Mouse (Mus musculus) embryonic facial prominence, embryonic 14.5 days (tissue): ENCODE data around the gene Ak2. TPM values are rescaled to one million over a fixed set of nuclear protein-coding genes. Genes with fewer than 3 reads are reported as not detected.
A peak's percentile ranks its signal among the peaks of the same experiment; 100 is the strongest.

ENCODE experiments used
- ATAC-seq: fragments of 200-750 bp; cut with Nextera tagmentation; 2 replicates; pipeline ENCODE4 v1.8.0; 2017; ENCODE audit warnings: low read depth, moderate number of reproducible peaks, moderate TSS enrichment
- DNase-seq: peaks from one replicate; pipeline ENCODE4 v3.0.0-alpha.2; 2015; ENCODE audit warnings: low spot score
- H3K27ac ChIP-seq: fragments of 300-500 bp; sonication (generic); replicated peaks from 2 replicates; pipeline ENCODE4 v1.5.1; 2014; ENCODE audit warnings: low read depth, mild to moderate bottlenecking, low read length, moderate library complexity
- H3K27me3 ChIP-seq: fragments of 300-500 bp; sonication (generic); replicated peaks from 2 replicates; pipeline ENCODE4 v1.6.1; 2014; ENCODE audit warnings: low read length; ENCODE audit not compliant: control insufficient read depth, insufficient read depth
- H3K36me3 ChIP-seq: fragments of 300-500 bp; sonication (generic); 2 replicates; pipeline ENCODE4 v1.6.1; 2014; ENCODE audit warnings: low read length, mixed read lengths; ENCODE audit not compliant: control insufficient read depth, insufficient read depth
- H3K4me1 ChIP-seq: fragments of 300-500 bp; sonication (generic); 2 replicates; pipeline ENCODE4 v1.6.1; 2014; ENCODE audit warnings: antibody characterized with exemption, low read length; ENCODE audit not compliant: control insufficient read depth, insufficient read depth
- H3K4me2 ChIP-seq: fragments of 300-500 bp; sonication (generic); 2 replicates; pipeline ENCODE4 v1.6.1; 2014; ENCODE audit warnings: low read depth, mild to moderate bottlenecking, low read length, moderate library complexity, mixed read lengths
- H3K4me3 ChIP-seq: fragments of 300-500 bp; sonication (generic); 2 replicates; pipeline ENCODE4 v1.5.1; 2014; ENCODE audit warnings: low read depth, mild to moderate bottlenecking, low read length
- H3K9ac ChIP-seq: fragments of 300-500 bp; sonication (generic); 2 replicates; pipeline ENCODE4 v1.6.1; 2014; ENCODE audit warnings: low read depth, mild to moderate bottlenecking, low read length, moderate library complexity, mixed read lengths
- H3K9me3 ChIP-seq: fragments of 300-500 bp; sonication (generic); 2 replicates; pipeline ENCODE4 v1.6.1; 2016; ENCODE audit warnings: low read length; ENCODE audit not compliant: control insufficient read depth
- WGBS: fragments of 180-500 bp; shearing (Covaris S2); extraction: QIAGEN DNeasy Blood & Tissue Kit; methylation state at CpG from one replicate; pipeline ENCODE4 v1.1.7; 2014; 5-methylcytosine and 5-hydroxymethylcytosine counted together
- polyA plus RNA-seq: library from polyadenylated mRNA; unstranded; fragments of >200 nt; fragmentation: Nextera tagmentation; extraction: Ambion mirVana; gene quantifications from 2 replicates; pipeline ENCODE4 v1.2.1, GENCODE M21; 2014

Ak2 gene
- polyA plus RNA-seq, 1 experiment from 2014 or later: 142 TPM

- H3K36me3 ChIP-seq: no peaks in the 10 kb centered on the region
- no peak for DNase-seq
These were observed 29.7 kb downstream of the Ak2 start for GRCm38 (mm10) chr4:129021426-129021825.

GRCm38 (mm10) chr4:129021886-129022285 lies 30.1 kb downstream of the Ak2 start:
- Histone ChIP-seq H3K4me3 (no peak overlapping the region), H3K4me1 (no peaks in the 10 kb centered on the region; the same call in 1 of the 2 replicates), H3K9ac (no peak overlapping the region), H3K36me3 (no peaks in the 10 kb centered on the region), H3K27ac (no peak overlapping the region), H3K27me3 (no peaks in the 10 kb centered on the region), H3K4me2 (no peak overlapping the region), H3K9me3 (no peaks in the 10 kb centered on the region)
- WGBS: 84% methylated on average over 4 of the region's 4 CpGs
- no peak for ATAC-seq
- DNase-seq: no peak

More at GRCm38 (mm10) chr4:129021426-129021825, 29.7 kb downstream of the Ak2 start:
- Histone ChIP-seq H3K4me2 (no peak overlapping the region), H3K9me3 (no peaks in the 10 kb centered on the region), H3K27ac (no peak overlapping the region), H3K9ac (no peak overlapping the region), H3K4me3 (no peak overlapping the region), H3K4me1 (peaks cover 1% of the 10 kb centered on the region; the same call in 1 of the 2 replicates), H3K27me3 (no peaks in the 10 kb centered on the region)
- no peak for ATAC-seq
- 86% methylated on average over 3 of the region's 3 CpGs for WGBS

GRCm38 (mm10) chr4:129023884-129024283 lies 32.1 kb downstream of the Ak2 start:
- no peaks in the 10 kb centered on the region for H3K27me3 ChIP-seq
- 80% methylated on average over 6 of the region's 6 CpGs for WGBS
- ATAC-seq: no peak
- no peaks in the 10 kb centered on the region for H3K36me3 ChIP-seq
- H3K4me3 ChIP-seq: no peak overlapping the region
- no peak overlapping the region for H3K9ac ChIP-seq
- H3K27ac ChIP-seq: no peak overlapping the region
- DNase-seq: no peak
- H3K4me2 ChIP-seq: no peak overlapping the region
- no peaks in the 10 kb centered on the region; the same call in 1 of the 2 replicates for H3K4me1 ChIP-seq
- H3K9me3 ChIP-seq: no peaks in the 10 kb centered on the region

DNA sequence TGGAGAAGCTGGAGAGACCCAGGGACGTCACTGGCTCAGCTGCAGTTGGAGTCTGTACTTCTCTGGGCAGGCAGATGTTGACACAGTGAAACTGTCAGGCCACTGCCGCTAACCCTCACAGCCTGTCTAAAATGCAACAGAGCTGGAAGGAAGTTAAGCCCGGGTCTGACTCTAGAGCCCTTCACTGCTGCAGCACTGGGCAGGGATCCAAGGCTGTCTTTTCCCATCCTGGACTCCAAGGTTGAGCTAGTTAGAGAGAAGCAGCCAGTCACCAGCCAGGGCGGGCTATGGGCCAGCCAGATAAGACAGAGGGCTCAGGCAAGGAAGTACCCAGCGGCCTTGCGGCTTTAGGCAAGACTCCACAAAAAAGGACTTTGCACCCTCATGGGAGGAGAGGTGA lies 33.0 kb downstream of the Ak2 start:
- no peaks in the 10 kb centered on the region for H3K27me3 ChIP-seq
- H3K9me3 ChIP-seq: no peaks in the 10 kb centered on the region
- H3K27ac ChIP-seq: no peak overlapping the region
- no peaks in the 10 kb centered on the region for H3K36me3 ChIP-seq
- H3K4me2 ChIP-seq: no peak overlapping the region
- DNase-seq (peak; percentile 70), ATAC-seq (no peak)
- WGBS: 64% methylated on average over 6 of the region's 6 CpGs
- H3K4me1 ChIP-seq: no peaks in the 10 kb centered on the region; the same call in 1 of the 2 replicates
- H3K9ac ChIP-seq: no peak overlapping the region
- no peak overlapping the region for H3K4me3 ChIP-seq

GRCm38 (mm10) chr4:129025707-129026106 lies 33.9 kb downstream of the Ak2 start:
- 95% methylated on average over 3 of the region's 3 CpGs for WGBS
- no peaks in the 10 kb centered on the region for H3K36me3 ChIP-seq
- H3K9me3 ChIP-seq: no peaks in the 10 kb centered on the region
- no peak overlapping the region for H3K9ac ChIP-seq
- no peak for ATAC-seq
- H3K4me1 ChIP-seq: no peaks in the 10 kb centered on the region
- no peak overlapping the region for H3K4me3 ChIP-seq
- no peak overlapping the region for H3K4me2 ChIP-seq
- no peak overlapping the region for H3K27ac ChIP-seq
- no peak for DNase-seq
- H3K27me3 ChIP-seq: no peaks in the 10 kb centered on the region

- Histone ChIP-seq H3K27ac (no peak overlapping the region), H3K27me3 (no peaks in the 10 kb centered on the region), H3K4me1 (peaks cover 30% of the 10 kb centered on the region), H3K9ac (no peak overlapping the region), H3K36me3 (no peaks in the 10 kb centered on the region), H3K9me3 (no peaks in the 10 kb centered on the region), H3K4me3 (no peak overlapping the region), H3K4me2 (no peak overlapping the region)
- no peak for DNase-seq
- 84% methylated on average over 4 of the region's 4 CpGs for WGBS
- ATAC-seq: no peak
These were observed 39.0 kb downstream of the Ak2 start for GRCm38 (mm10) chr4:129030746-129031145.

GRCm38 (mm10) chr4:129031408-129031965 lies 39.7 kb downstream of the Ak2 start:
- no peak for DNase-seq
- Histone ChIP-seq H3K36me3 (no peaks in the 10 kb centered on the region), H3K4me1 (peaks cover 30% of the 10 kb centered on the region), H3K4me3 (no peak overlapping the region), H3K9ac (no peak overlapping the region), H3K9me3 (no peaks in the 10 kb centered on the region), H3K4me2 (no peak overlapping the region), H3K27me3 (no peaks in the 10 kb centered on the region), H3K27ac (no peak overlapping the region)
- 80% methylated on average over 8 of the region's 8 CpGs for WGBS
- no peak for ATAC-seq

- DNase-seq (peak; percentile 58), ATAC-seq (no peak)
- WGBS: 64% methylated on average over 11 of the region's 11 CpGs
- Histone ChIP-seq H3K4me1 (peaks cover 30% of the 10 kb centered on the region), H3K4me2 (peak overlapping the region; percentile 44; the same call in 1 of the 2 replicates), H3K9me3 (no peaks in the 10 kb centered on the region), H3K27ac (peak overlapping the region; percentile 74), H3K36me3 (no peaks in the 10 kb centered on the region), H3K27me3 (no peaks in the 10 kb centered on the region), H3K9ac (no peak overlapping the region), H3K4me3 (no peak overlapping the region)
These were observed 40.6 kb downstream of the Ak2 start for GRCm38 (mm10) chr4:129032133-129032962.
